Mouse (Mus musculus) neural tube, embryonic 11.5 days (tissue): ENCODE measurements around the gene Rab31. TPM values are rescaled to one million over a fixed set of nuclear protein-coding genes. Genes with fewer than 3 reads are reported as not detected.

ENCODE experiments used
- ATAC-seq: fragments of 200-750 bp; cut with Nextera tagmentation; 2 replicates; pipeline ENCODE4 v1.8.0; 2017; ENCODE audit warnings: moderate number of reproducible peaks, mild to moderate bottlenecking, moderate TSS enrichment, moderate library complexity; ENCODE audit not compliant: insufficient read depth, low FRiP score, low TSS enrichment
- DNase-seq: peaks from one replicate; pipeline ENCODE4 v3.0.0-alpha.2; 2015; ENCODE audit warnings: low spot score
- H3K27ac ChIP-seq: fragments of 300-500 bp; sonication (generic); 2 replicates; pipeline ENCODE4 v1.5.1; 2014; ENCODE audit warnings: low read depth, mild to moderate bottlenecking, low read length
- H3K27me3 ChIP-seq: fragments of 300-500 bp; sonication (generic); 2 replicates; pipeline ENCODE4 v1.6.1; 2014; ENCODE audit warnings: mild to moderate bottlenecking, low read length, mixed read lengths; ENCODE audit not compliant: control insufficient read depth, insufficient read depth
- H3K36me3 ChIP-seq: fragments of 300-500 bp; sonication (generic); 2 replicates; pipeline ENCODE4 v1.6.1; 2014; ENCODE audit warnings: mild to moderate bottlenecking, low read length, moderate library complexity, mixed read lengths; ENCODE audit not compliant: control insufficient read depth, insufficient read depth
- H3K4me1 ChIP-seq: fragments of 300-500 bp; sonication (generic); 2 replicates; pipeline ENCODE4 v1.6.1; 2014; ENCODE audit warnings: low read length, mixed read lengths; ENCODE audit not compliant: control insufficient read depth, insufficient read depth
- H3K4me2 ChIP-seq: fragments of 300-500 bp; sonication (generic); 2 replicates; pipeline ENCODE4 v1.6.1; 2014; ENCODE audit warnings: low read depth, mild to moderate bottlenecking, moderate library complexity
- H3K4me3 ChIP-seq: fragments of 300-500 bp; sonication (generic); 2 replicates; pipeline ENCODE4 v1.5.1; 2014; ENCODE audit warnings: low read depth, low read length
- H3K9ac ChIP-seq: fragments of 300-500 bp; sonication (generic); 2 replicates; pipeline ENCODE4 v1.6.1; 2014; ENCODE audit warnings: mild to moderate bottlenecking, low read length
- H3K9me3 ChIP-seq: fragments of 300-500 bp; sonication (generic); 2 replicates; pipeline ENCODE4 v1.6.1; 2016; ENCODE audit warnings: low read length; ENCODE audit not compliant: control insufficient read depth
- WGBS: fragments of 180-500 bp; shearing (Covaris S2); extraction: QIAGEN DNeasy Blood & Tissue Kit; methylation state at CpG from one replicate; pipeline ENCODE4 v1.1.7; 2014; 5-methylcytosine and 5-hydroxymethylcytosine counted together
- polyA plus RNA-seq: library from polyadenylated mRNA; unstranded; fragments of >200 nt; fragmentation: Nextera tagmentation; extraction: Ambion mirVana; gene quantifications from 2 replicates; pipeline ENCODE4 v1.2.1, GENCODE M21; 2014

Gene Rab31
- polyA plus RNA-seq, 1 experiment from 2014 or later: 84.7 TPM

DNA sequence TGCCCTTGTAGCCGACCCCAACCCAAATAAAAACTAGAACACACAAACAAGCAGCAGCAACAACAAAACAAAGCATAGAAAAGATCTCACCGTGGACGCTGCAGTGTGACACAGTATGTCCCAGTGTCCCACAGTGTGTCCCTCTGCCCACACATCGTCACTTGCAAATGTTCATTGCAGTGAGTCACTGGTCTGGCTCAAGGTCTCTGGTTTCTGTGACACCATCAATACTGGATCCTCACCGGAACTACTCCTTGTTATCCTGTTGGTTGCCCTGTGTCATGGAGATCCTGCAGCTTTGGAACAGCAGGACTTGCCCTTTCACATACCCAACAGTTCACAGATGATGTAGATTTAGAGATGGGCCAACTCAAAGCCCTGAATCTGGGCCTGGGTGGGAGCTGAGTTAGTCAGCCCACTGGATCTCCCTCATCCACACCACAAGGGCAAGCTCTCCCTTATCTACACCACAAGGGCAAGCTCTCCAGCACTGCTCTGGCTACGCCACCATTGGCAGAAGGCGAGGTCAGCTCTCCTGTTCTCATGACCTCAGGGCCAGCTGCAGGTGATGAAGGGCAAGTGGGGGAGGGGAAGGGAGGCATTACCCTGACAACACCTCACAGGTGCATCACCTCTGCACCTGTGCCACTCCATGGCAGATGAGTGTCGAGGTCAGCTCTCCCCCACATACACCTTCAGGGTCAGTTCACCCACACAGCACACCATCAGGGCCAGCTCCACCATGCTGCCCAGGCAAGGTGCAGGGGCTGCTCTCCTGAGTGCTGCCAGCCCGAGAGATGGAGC lies 124.0 kb downstream of the Rab31 start:
- H3K4me1 ChIP-seq: no peaks in the 10 kb centered on the region
- H3K27ac ChIP-seq: no peak overlapping the region
- H3K36me3 ChIP-seq: no peaks in the 10 kb centered on the region
- no peak for ATAC-seq
- H3K9ac ChIP-seq: no peak overlapping the region
- H3K4me2 ChIP-seq: no peak overlapping the region
- DNase-seq: no peak
- H3K4me3 ChIP-seq: no peak overlapping the region
- WGBS: 88% methylated on average over 9 of the region's 9 CpGs
- no peaks in the 10 kb centered on the region for H3K27me3 ChIP-seq
- H3K9me3 ChIP-seq: no peaks in the 10 kb centered on the region

DNA sequence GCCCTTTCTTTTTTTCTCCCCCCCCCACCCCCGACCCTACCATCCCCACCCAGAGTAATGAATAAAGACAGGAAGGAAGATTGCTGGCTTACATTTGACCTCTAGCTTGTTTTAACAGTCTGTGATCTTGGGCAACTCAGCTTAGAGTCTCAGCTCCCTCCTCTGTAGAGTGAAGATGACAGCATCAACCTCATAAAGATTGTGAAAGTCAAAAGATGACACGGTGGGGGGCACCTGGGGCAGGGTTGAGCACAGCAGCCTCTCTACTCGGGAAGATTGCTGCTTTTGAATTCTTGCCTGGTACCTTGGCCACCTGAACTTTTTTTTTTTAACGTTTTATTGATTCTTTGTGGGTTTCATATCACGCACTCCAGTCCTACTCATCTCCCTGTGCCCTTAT lies 124.6 kb downstream of the Rab31 start:
- no peak for DNase-seq

DNA sequence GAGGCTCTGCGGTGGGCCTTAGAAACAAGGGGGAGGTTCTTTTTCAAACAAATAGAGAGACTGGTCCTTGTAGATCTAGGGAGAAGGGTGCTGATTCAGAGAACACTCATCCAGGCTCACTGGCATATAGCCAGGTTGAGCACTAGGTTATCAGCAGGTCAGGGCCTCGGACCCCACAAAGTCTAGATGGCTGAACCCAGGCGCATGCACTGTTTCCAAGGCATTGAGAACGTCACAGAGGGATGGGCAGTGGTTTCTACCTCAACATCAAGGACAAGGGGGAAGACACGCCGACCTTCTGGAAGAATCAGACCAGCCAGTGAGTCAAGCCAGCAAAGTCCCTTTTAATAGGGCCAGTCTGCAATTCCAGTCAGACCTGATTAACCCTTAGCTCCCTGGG lies 125.3 kb downstream of the Rab31 start:
- WGBS: 84% methylated on average over 6 of the region's 6 CpGs
- H3K27me3 ChIP-seq: no peaks in the 10 kb centered on the region

More for the DNA sequence above, 124.6 kb downstream of the Rab31 start:
- H3K9ac ChIP-seq: no peak overlapping the region
- no peaks in the 10 kb centered on the region for H3K36me3 ChIP-seq
- WGBS: 72% methylated on average over 5 of the region's 5 CpGs
- H3K4me2 ChIP-seq: no peak overlapping the region
- H3K4me1 ChIP-seq: peaks cover 1% of the 10 kb centered on the region; the same call in 1 of the 2 replicates
- no peaks in the 10 kb centered on the region for H3K9me3 ChIP-seq
- no peak for ATAC-seq
- H3K4me3 ChIP-seq: no peak overlapping the region
- no peak overlapping the region for H3K27ac ChIP-seq
- H3K27me3 ChIP-seq: no peaks in the 10 kb centered on the region

DNA sequence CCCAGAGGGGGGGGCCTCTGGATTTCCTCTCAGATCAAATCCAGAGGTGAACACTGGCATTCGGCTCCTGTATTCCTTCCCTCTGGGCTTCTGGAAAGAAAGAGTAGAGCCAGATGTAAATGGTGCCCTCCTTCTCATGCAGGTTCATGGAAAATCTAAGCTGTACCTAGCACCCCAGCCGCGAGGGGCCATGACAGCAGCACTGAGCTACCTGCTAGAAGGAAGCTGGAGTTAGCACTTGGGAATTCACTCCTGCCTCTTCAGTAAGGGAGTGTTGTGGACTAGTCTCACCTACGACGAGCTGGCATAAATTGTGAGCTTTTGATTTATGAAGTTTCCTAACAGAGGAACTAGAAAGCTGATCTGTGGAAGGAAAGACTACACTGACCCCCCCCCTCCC lies 129.0 kb downstream of the Rab31 start:
- ATAC-seq (no peak), DNase-seq (no peak)
- Histone ChIP-seq H3K9me3 (no peaks in the 10 kb centered on the region), H3K36me3 (no peaks in the 10 kb centered on the region), H3K4me3 (no peak overlapping the region), H3K9ac (no peak overlapping the region), H3K4me2 (no peak overlapping the region), H3K27ac (no peak overlapping the region), H3K27me3 (no peaks in the 10 kb centered on the region), H3K4me1 (peaks cover 10% of the 10 kb centered on the region)
- 89% methylated on average over 5 of the region's 5 CpGs for WGBS

More for the DNA sequence above, 125.3 kb downstream of the Rab31 start:
- H3K4me1 ChIP-seq: peaks cover 9% of the 10 kb centered on the region
- ATAC-seq (no peak), DNase-seq (no peak)
- no peak overlapping the region for H3K9ac ChIP-seq
- H3K9me3 ChIP-seq: no peaks in the 10 kb centered on the region
- no peak overlapping the region for H3K27ac ChIP-seq
- no peak overlapping the region for H3K4me3 ChIP-seq
- H3K36me3 ChIP-seq: no peaks in the 10 kb centered on the region
- H3K4me2 ChIP-seq: no peak overlapping the region

DNA sequence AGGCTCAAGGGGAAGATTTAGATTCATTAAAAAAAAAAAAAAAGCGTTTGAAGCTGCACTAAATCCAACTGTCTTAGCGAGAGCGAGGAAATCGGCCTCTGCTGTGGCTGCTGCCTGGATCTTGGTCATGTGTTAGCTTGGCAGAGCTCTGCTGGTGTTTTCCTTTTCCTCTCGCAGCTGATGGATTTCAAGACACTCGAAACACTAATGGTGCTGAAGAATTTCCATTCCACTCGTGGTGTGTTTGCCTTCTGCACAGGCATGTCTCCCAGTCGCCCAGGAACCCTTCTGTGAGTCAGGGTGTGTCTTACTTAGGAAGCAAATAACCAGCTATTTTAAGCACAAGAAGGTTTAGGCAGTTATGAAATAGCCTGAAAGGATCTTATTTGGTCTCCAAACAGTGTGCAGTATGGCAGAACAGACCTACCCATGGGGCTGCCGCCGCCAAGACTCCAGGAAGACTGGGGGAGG lies 129.5 kb downstream of the Rab31 start:
- Histone ChIP-seq H3K9ac (no peak overlapping the region), H3K4me3 (no peak overlapping the region), H3K36me3 (no peaks in the 10 kb centered on the region), H3K9me3 (no peaks in the 10 kb centered on the region), H3K4me2 (no peak overlapping the region), H3K27me3 (no peaks in the 10 kb centered on the region), H3K4me1 (peaks cover 10% of the 10 kb centered on the region), H3K27ac (0 out of 2 replicates have a peak overlapping the region, but pooled peaks have one; percentile 20)
- WGBS: 58% methylated on average over 10 of the region's 10 CpGs
- ATAC-seq: no peak
- DNase-seq: no peak

DNA sequence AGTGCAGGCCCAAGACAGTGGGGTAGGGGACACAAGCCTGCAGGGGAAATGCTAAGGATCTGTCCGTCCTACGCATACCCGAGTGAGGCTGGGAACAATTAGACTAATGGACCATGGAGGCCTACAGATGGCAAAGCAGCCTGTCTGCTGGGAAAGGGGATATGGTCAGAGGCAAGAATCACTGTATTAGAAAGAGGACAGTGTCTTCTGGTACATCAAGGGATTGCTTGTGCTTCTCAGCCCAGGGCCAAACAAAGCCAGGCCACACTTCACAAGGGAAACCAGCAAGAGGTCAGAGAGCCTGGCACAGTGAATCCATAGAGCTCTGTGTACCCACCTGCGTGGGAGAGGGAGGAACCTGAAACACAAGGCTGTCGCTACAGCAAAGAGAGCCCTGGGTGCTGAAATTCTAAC lies 130.0 kb downstream of the Rab31 start:
- Histone ChIP-seq H3K4me1 (peaks cover 10% of the 10 kb centered on the region), H3K4me3 (no peak overlapping the region), H3K27ac (0 out of 2 replicates have a peak overlapping the region, but pooled peaks have one; percentile 20), H3K4me2 (no peak overlapping the region), H3K9me3 (no peaks in the 10 kb centered on the region), H3K36me3 (no peaks in the 10 kb centered on the region), H3K27me3 (no peaks in the 10 kb centered on the region), H3K9ac (no peak overlapping the region)
- ATAC-seq: no peak
- 39% methylated on average over 5 of the region's 5 CpGs for WGBS
- DNase-seq: no peak

DNA sequence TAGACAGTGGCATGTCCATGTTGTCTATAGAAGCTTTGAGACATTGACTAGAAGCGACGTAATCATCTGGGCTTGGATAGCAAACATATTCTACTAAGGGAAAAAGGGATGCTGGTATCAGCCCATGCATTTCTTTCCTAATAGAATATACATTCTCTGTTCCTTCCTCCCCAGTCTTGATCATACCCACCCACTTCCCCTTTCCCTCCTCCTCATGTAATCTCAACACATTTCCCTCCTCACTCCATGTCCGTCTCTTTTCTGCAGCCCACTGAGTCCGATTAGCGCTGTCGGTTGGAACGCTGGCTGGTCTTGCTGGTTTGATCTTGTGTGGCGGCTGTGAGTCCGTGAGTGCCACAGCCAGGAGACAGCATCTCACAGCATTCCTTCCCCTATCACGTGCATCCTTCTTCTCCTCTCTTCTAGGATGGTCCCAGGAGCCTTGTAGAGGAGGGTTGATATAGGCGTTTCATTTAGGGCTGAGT lies 130.8 kb downstream of the Rab31 start, which contains the start of gene Txndc2:
Txndc2 (minus strand) TSS at position 435 of the 485 bp plus-strand sequence.
- H3K4me1 ChIP-seq: peaks cover 10% of the 10 kb centered on the region
- H3K4me3 ChIP-seq: no peak within 1 kb of the TSS
- no peak within 1 kb of the TSS for H3K9ac ChIP-seq
- ATAC-seq (no peak), DNase-seq (no peak)
- no peak within 1 kb of the TSS for H3K4me2 ChIP-seq
- H3K9me3 ChIP-seq: no peaks in the 10 kb centered on the region
- H3K27ac ChIP-seq: 0 out of 2 replicates have a peak within 1 kb of the TSS, but pooled peaks have one; percentile 20
- H3K36me3 ChIP-seq: no peaks in the 10 kb centered on the region
- WGBS: 89% methylated on average over 11 of the region's 11 CpGs
- no peaks in the 10 kb centered on the region for H3K27me3 ChIP-seq

DNA sequence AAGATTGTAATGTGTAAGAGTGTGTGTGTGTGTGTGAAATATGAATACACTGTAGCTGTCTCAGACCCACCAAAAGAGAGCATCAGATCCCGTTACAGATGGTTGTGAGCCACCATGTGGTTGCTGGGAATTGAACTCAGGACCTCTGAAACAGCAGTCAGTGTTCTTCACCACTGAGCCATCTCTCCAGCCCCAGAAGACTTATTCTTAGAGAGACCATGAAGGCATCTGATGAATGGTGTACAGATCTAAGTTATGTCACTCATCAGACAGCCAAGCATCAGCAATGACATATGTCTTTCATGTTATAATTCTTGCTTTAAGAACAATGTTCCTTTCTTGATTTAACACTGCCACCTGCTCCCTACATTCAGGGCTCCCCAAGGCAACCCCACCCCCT lies 133.4 kb downstream of the Rab31 start:
- H3K4me2 ChIP-seq: no peak overlapping the region
- H3K27me3 ChIP-seq: no peaks in the 10 kb centered on the region
- 94% methylated on average over 1 of the region's 1 CpGs for WGBS
- ATAC-seq: no peak
- H3K9ac ChIP-seq: no peak overlapping the region
- H3K4me3 ChIP-seq: no peak overlapping the region
- no peak overlapping the region for H3K27ac ChIP-seq
- peaks cover 10% of the 10 kb centered on the region for H3K4me1 ChIP-seq
- no peaks in the 10 kb centered on the region for H3K9me3 ChIP-seq
- no peak for DNase-seq
- H3K36me3 ChIP-seq: no peaks in the 10 kb centered on the region
